Mouse (Mus musculus) myocyte (in vitro differentiated cells): ENCODE measurements around the gene Crcp. TPM values are rescaled to one million over a fixed set of nuclear protein-coding genes. Genes with fewer than 3 reads are reported as not detected.
A peak's percentile ranks its signal among the peaks of the same experiment; 100 is the strongest.

Source experiments
- H3K27me3 ChIP-seq: one replicate; pipeline ENCODE4 v1.6.1; 2011; ENCODE audit not compliant: control insufficient read depth, insufficient read depth, insufficient read length
- H3K36me3 ChIP-seq: one replicate; pipeline ENCODE4 v1.6.1; 2011; ENCODE audit not compliant: control insufficient read depth, insufficient read depth
- H3K4me2 ChIP-seq: one replicate; pipeline ENCODE4 v1.6.1; 2011; ENCODE audit warnings: low read depth, control low read depth
- H3K4me3 ChIP-seq: one replicate; pipeline ENCODE4 v1.5.1; 2011; ENCODE audit warnings: mild to moderate bottlenecking, control low read depth, moderate library complexity
- H3K79me2 ChIP-seq: one replicate; pipeline ENCODE4 v1.6.1; 2011; ENCODE audit not compliant: control insufficient read depth, insufficient read depth
- H3ac ChIP-seq: one replicate; pipeline ENCODE4 v1.6.1; 2011; ENCODE audit not compliant: control insufficient read depth, insufficient read length
- CEBPB ChIP-seq: IDR thresholded peaks from 2 replicates; pipeline ENCODE4 v1.6.1; 2011; ENCODE audit warnings: mild to moderate bottlenecking, moderate library complexity; ENCODE audit not compliant: poor library complexity, insufficient read depth, severe bottlenecking
- E2F4 ChIP-seq: IDR thresholded peaks from one replicate; pipeline ENCODE4 v1.6.1; 2011; ENCODE audit warnings: mild to moderate bottlenecking, control low read depth, moderate library complexity; ENCODE audit not compliant: insufficient read depth
- MAX ChIP-seq: IDR thresholded peaks from one replicate; pipeline ENCODE4 v1.6.1; 2011; ENCODE audit warnings: low read depth, mild to moderate bottlenecking, control low read depth
- MYOD1 ChIP-seq, 3 experiments: IDR thresholded peaks; one replicate each; pipeline ENCODE4 v1.6.1; 2011; ENCODE audit warnings: control low read depth in 2 of 3, low read depth in 2 of 3, mild to moderate bottlenecking in 2 of 3, moderate library complexity in 1 of 3; ENCODE audit not compliant: insufficient read length in 2 of 3, control insufficient read depth in 1 of 3
- MYOG ChIP-seq, 3 experiments: IDR thresholded peaks; one replicate each; pipeline ENCODE4 v1.6.1; 2011; ENCODE audit warnings: control low read depth in 2 of 3, low read depth in 2 of 3, mild to moderate bottlenecking in 2 of 3; ENCODE audit not compliant: insufficient read length in 2 of 3, control insufficient read depth in 1 of 3, insufficient read depth in 1 of 3
- POLR2A ChIP-seq: IDR thresholded peaks from one replicate; pipeline ENCODE4 v1.6.1; 2011; ENCODE audit warnings: low read depth, mild to moderate bottlenecking, control low read depth, moderate library complexity; ENCODE audit not compliant: insufficient read length
- POLR2AphosphoS2 ChIP-seq: IDR thresholded peaks from one replicate; pipeline ENCODE4 v1.6.1; 2011; ENCODE audit warnings: low read depth, control low read depth; ENCODE audit not compliant: insufficient read length
- REST ChIP-seq: IDR thresholded peaks from one replicate; pipeline ENCODE4 v1.6.1; 2011; ENCODE audit warnings: mild to moderate bottlenecking, control low read depth, moderate library complexity; ENCODE audit not compliant: insufficient read depth, insufficient read length
- SRF ChIP-seq: IDR thresholded peaks from one replicate; pipeline ENCODE4 v1.6.1; 2011; ENCODE audit warnings: low read depth; ENCODE audit not compliant: control insufficient read depth, insufficient read length
- TCF12 ChIP-seq: IDR thresholded peaks from one replicate; pipeline ENCODE4 v1.6.1; 2011; ENCODE audit warnings: mild to moderate bottlenecking, control low read depth; ENCODE audit not compliant: poor library complexity, insufficient read depth, severe bottlenecking
- TCF3 ChIP-seq: IDR thresholded peaks from one replicate; pipeline ENCODE4 v1.6.1; 2011; ENCODE audit warnings: low read depth, control low read depth; ENCODE audit not compliant: insufficient read length
- USF1 ChIP-seq: IDR thresholded peaks from one replicate; pipeline ENCODE4 v1.6.1; 2011; ENCODE audit warnings: low read depth, mild to moderate bottlenecking, control low read depth, moderate library complexity
- polyA plus RNA-seq: library from polyadenylated mRNA; unstranded; fragments of >200 nt; fragmentation: generic; extraction: Trizol; gene quantifications from one replicate; pipeline ENCODE4 v1.2.1, GENCODE M21; 2012; ENCODE audit warnings: missing spikeins

The Crcp gene
- polyA plus RNA-seq, 1 experiment, result 30.8 TPM

DNA sequence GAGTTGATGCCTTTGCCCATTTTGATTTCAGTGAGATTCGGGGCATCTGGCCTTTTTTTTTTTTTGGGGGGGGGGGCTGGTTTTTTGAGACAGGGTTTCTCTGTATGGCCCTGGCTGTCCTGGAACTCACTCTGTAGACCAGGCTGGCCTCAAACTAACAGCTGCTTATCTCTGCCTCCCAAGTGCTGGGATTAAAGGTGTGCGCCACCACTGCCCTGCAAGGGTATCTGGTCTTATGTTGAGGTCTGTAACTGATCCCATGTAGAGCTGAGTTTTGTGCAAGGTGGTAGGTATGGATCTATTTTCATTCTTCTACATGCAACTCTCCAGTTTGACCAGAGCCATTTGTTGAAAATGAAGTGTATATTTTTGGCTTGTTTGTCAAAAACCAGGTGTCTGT lies 27.2 kb downstream of the Crcp start:
- H3ac ChIP-seq, result no peak overlapping the region
- H3K4me2 ChIP-seq, result no peak overlapping the region
- H3K27me3 ChIP-seq, result no peaks in the 10 kb centered on the region
- TF ChIP-seq USF1 (no peak), REST (no peak), POLR2A (no peak)
- H3K79me2 ChIP-seq, result no peaks in the 10 kb centered on the region
- no peak overlapping the region for H3K4me3 ChIP-seq
- H3K36me3 ChIP-seq, result peaks cover 20% of the 10 kb centered on the region

DNA sequence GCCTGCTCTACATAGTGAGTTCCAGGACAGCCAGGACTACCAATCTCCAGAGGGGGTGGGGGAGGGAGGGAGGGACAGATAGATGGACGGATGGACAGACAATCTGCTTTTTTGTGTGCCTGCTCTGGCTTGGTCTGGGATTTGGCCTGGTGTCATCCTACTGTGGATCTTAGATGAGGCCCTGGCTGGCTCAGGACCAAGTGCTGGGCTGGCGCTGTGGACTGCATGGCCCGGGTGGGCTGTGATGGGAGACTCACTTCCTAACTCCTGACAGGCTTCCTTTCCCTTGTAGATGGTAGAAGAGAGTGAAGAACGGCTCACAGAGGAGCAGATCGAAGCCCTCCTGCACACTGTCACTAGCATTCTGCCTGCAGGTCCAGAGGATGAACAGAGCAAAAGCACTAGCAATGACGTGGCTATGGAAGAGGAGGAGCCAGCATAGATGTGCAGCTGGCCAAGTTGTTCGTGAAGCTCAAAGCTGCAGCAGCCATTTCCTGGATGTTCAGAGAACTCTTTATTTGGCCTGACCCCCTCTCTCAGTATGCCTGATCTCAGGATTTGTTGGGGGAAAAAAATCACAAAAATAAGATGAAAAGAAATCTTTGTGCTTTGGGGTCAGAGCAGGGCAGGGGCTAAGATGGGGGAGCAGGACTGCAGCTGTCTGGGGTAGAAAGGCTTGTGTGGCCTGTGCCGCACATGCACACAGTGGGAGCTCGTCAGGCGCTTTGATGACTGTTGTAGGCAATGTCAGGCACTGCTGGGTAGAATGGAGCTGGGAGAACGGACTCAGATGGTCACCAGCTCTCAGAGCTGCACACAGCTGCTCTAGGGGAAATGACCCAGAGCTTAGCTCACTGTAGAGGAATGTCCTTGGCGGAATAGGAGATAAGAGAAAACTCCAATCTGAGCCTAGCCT lies 30.6 kb downstream of the Crcp start:
- Histone ChIP-seq H3K27me3 (no peaks in the 10 kb centered on the region), H3K4me2 (no peak overlapping the region), H3K79me2 (no peaks in the 10 kb centered on the region), H3K4me3 (no peak overlapping the region), H3K36me3 (peaks cover 15% of the 10 kb centered on the region), H3ac (no peak overlapping the region)
- no peak for TF ChIP-seq REST
- TF ChIP-seq MYOG (IDR thresholded peaks at IDR 0.05; ENCODE audit: control insufficient read depth in 1 of 3, insufficient read depth in 1 of 3, insufficient read length in 2 of 3, low read depth in 2 of 3), result peak in 1 of 3 experiments; percentile 38

DNA sequence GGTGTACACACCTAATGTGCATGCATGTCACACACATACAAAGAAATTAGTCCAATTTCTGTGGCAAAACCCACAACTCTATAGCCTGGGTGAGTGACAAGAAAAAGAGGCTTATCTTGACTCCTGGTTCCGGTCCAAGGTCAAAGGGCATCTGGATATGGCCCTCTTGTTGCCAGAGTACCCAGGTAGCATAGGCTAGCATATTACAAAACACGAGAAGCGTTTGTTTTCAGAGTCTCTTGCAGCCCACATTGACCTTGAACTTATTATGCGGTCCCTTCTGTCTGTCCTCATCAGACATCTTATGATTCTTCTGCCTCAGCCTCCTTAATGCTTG lies 31.2 kb downstream of the Crcp start:
- TF ChIP-seq E2F4 (no peak), USF1 (no peak), CEBPB (no peak), REST (no peak), MAX (no peak), TCF12 (no peak), SRF (no peak), MYOG (IDR thresholded peaks at IDR 0.05; ENCODE audit: control insufficient read depth in 1 of 3, insufficient read depth in 1 of 3, insufficient read length in 2 of 3, low read depth in 2 of 3) (no peak), POLR2AphosphoS2 (no peak), POLR2A (no peak), MYOD1 (IDR thresholded peaks at IDR 0.05; ENCODE audit: control insufficient read depth in 1 of 3, insufficient read length in 2 of 3, low read depth in 2 of 3) (no peak), TCF3 (no peak)
- H3ac ChIP-seq, result no peak overlapping the region
- no peak overlapping the region for H3K4me3 ChIP-seq
- H3K79me2 ChIP-seq, result no peaks in the 10 kb centered on the region
- H3K4me2 ChIP-seq, result no peak overlapping the region
- no peaks in the 10 kb centered on the region for H3K27me3 ChIP-seq
- peaks cover 9% of the 10 kb centered on the region for H3K36me3 ChIP-seq

DNA sequence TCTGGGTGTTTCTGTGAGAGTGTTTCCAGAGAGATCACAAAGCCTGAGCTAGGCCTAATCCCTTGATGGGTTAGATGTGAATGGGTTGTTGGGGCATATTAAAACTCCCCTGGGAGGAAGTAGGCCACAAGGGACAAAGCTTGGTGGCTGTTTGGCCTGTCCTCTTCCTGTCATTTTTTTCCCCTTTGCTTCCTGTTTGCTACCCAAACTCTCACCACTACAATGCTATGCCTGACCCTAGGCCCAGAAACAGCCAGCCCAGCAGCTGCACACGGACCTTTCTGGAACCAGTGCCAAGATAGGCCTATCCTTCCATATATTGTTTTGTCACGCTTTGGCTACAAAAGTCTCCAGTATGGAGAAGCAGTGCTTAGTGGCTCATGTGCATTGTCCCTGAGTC lies 33.0 kb downstream of the Crcp start:
- H3K4me2 ChIP-seq, result no peak overlapping the region
- H3K4me3 ChIP-seq, result no peak overlapping the region
- TF ChIP-seq USF1 (no peak), MYOD1 (IDR thresholded peaks at IDR 0.05; ENCODE audit: control insufficient read depth in 1 of 3, insufficient read length in 2 of 3, low read depth in 2 of 3) (no peak), MYOG (IDR thresholded peaks at IDR 0.05; ENCODE audit: control insufficient read depth in 1 of 3, insufficient read depth in 1 of 3, insufficient read length in 2 of 3, low read depth in 2 of 3) (no peak), REST (no peak), TCF12 (no peak), MAX (no peak), POLR2A (no peak), E2F4 (no peak), TCF3 (no peak), POLR2AphosphoS2 (no peak), CEBPB (no peak), SRF (no peak)
- H3ac ChIP-seq, result no peak overlapping the region
- no peaks in the 10 kb centered on the region for H3K79me2 ChIP-seq
- H3K27me3 ChIP-seq, result no peaks in the 10 kb centered on the region
- H3K36me3 ChIP-seq, result peaks cover 7% of the 10 kb centered on the region

DNA sequence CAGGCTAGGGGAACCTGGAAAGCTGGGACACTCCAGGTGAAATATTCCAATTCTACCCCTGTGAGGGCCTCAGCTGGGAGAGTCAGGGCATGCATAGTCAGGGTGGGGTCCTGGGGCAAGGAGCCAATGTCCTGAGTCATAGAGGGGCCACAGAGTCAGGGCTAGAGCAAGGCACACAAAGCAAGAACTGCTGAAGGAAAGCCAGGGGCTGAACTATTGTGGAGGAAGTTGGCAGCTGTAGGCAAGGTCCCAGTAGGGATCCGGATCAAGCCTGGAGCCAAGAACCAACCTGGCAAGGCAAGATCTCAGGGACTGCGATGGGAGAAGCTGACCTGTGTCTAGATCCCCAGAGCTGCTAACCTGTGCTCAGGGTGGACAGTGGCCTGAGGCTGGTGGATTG lies 34.7 kb downstream of the Crcp start:
- Histone ChIP-seq H3K4me2 (no peak overlapping the region), H3ac (no peak overlapping the region), H3K27me3 (no peaks in the 10 kb centered on the region), H3K4me3 (no peak overlapping the region), H3K79me2 (no peaks in the 10 kb centered on the region), H3K36me3 (peaks cover 7% of the 10 kb centered on the region)
- no peak for TF ChIP-seq E2F4
- TF ChIP-seq TCF3, result no peak
- no peak for TF ChIP-seq MYOG (IDR thresholded peaks at IDR 0.05; ENCODE audit: control insufficient read depth in 1 of 3, insufficient read depth in 1 of 3, insufficient read length in 2 of 3, low read depth in 2 of 3)
- TF ChIP-seq MAX, result no peak
- no peak for TF ChIP-seq POLR2AphosphoS2
- no peak for TF ChIP-seq USF1
- TF ChIP-seq TCF12, result no peak

DNA sequence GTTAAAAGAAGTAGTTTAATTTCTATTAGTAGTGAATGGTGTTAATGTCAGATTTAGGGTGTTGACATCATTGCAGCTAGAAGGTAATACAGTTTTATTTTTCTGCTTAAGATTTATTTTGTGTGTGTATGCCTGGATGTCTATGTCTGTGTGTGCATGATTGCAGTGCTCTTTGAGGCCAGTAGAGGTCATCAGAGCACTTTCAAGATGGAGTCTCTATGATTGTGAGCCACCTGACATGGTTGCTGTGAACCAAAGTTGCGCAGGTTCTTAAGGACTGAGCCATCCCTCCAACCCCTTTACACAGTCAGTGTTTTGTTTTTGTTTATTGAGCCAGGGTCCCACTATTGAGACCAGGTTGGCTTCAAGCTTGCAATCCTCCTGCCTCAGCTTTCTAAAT lies 36.5 kb downstream of the Crcp start:
- H3ac ChIP-seq, result no peak overlapping the region
- no peaks in the 10 kb centered on the region for H3K79me2 ChIP-seq
- H3K4me3 ChIP-seq, result no peak overlapping the region
- TF ChIP-seq E2F4, result no peak
- no peak overlapping the region for H3K4me2 ChIP-seq
- H3K27me3 ChIP-seq, result no peaks in the 10 kb centered on the region
- no peaks in the 10 kb centered on the region for H3K36me3 ChIP-seq
